Mouse (Mus musculus): ENCODE data around the gene Hipk3. TPM values are rescaled to one million over a fixed set of nuclear protein-coding genes. Genes with fewer than 3 reads are reported as not detected.

The Hipk3 gene
- polyA plus RNA-seq, 1 experiment from 2014 or later: 7.3 TPM

MicroRNAs within 50 kb of the gene (microRNA counts, 519-probe panel; counts per million panel counts)
- 386 counts per million, percentile 18 among the panel's probes with 10 or more counts for microRNA mmu-miR-1902

Small RNA genes lying within 50 kb of the gene (microRNA-seq; reads per million reads assigned to microRNA genes)
- gene Mir1902: not detected

Other genes with a start within 250 kb of the Hipk3 start
- 9.3 and 11.6 TPM in 2 replicates for gene D430041D05Rik, start 83.4 kb downstream of the Hipk3 start, polyA plus RNA-seq (2015; fragmentation: Nextera tagmentation; extraction: Ambion mirVana)
- 91.3 and 105 TPM in 2 replicates for gene Cstf3, start 96.1 kb upstream of the Hipk3 start, polyA plus RNA-seq (2015; fragmentation: Nextera tagmentation; extraction: Ambion mirVana)
- 54.5 and 55.7 TPM in 2 replicates for gene Tcp11l1, start 217.7 kb upstream of the Hipk3 start, polyA plus RNA-seq (2015; fragmentation: Nextera tagmentation; extraction: Ambion mirVana)
- 0.15 TPM in 1 of 2 replicates, not detected in the other for gene Pin1rt1, start 221.9 kb upstream of the Hipk3 start, polyA plus RNA-seq (2015; fragmentation: Nextera tagmentation; extraction: Ambion mirVana)
- gene Depdc7, start 248.4 kb upstream of the Hipk3 start, polyA plus RNA-seq (2015; fragmentation: Nextera tagmentation; extraction: Ambion mirVana): 0.88 and 1.4 TPM in 2 replicates